Mouse (Mus musculus) kidney, adult 11 months (tissue): ENCODE data around the gene Nme2.

ENCODE experiments used
- DNase-seq: peaks from one replicate; pipeline ENCODE4 v3.0.0; 2022

The Nme2 gene

GRCm38 (mm10) chr11:93956159-93956558 is at the start of gene Nme2:
Gene Nme2 (minus strand): TSS chr11:93956259.
- no peak for DNase-seq

- DNase-seq: no peak
Measured at GRCm38 (mm10) chr11:94003346-94003745, 47.3 kb upstream of the Nme2 start.

- DNase-seq: no peak
Measured at GRCm38 (mm10) chr11:93999276-93999675, 43.2 kb upstream of the Nme2 start.

- peak; percentile 93 for DNase-seq
Measured at GRCm38 (mm10) chr11:93997141-93997775, 41.2 kb upstream of the Nme2 start.

GRCm38 (mm10) chr11:93996306-93997140 is 40.5 kb upstream of the Nme2 start:
- peak; percentile 65 for DNase-seq

- peak; percentile 94 for DNase-seq
Measured at GRCm38 (mm10) chr11:93995720-93996305, 39.8 kb upstream of the Nme2 start, which contains the start of gene Spag9. Gene Spag9 (plus strand): TSS chr11:93996091.

GRCm38 (mm10) chr11:93995111-93995719 is 39.2 kb upstream of the Nme2 start:
- peak; percentile 92 for DNase-seq

GRCm38 (mm10) chr11:93994531-93994930 is 38.5 kb upstream of the Nme2 start:
- DNase-seq: no peak

- peak; percentile 52 for DNase-seq
Measured at GRCm38 (mm10) chr11:93988328-93989062, 32.4 kb upstream of the Nme2 start.

- DNase-seq: peak; percentile 23
Measured at GRCm38 (mm10) chr11:93987625-93988327, 31.7 kb upstream of the Nme2 start.

- no peak for DNase-seq
Measured at GRCm38 (mm10) chr11:93987026-93987425, 31.0 kb upstream of the Nme2 start.

- DNase-seq: no peak
Measured at GRCm38 (mm10) chr11:93986298-93986697, 30.2 kb upstream of the Nme2 start.

GRCm38 (mm10) chr11:93985265-93985664 is 29.2 kb upstream of the Nme2 start:
- no peak for DNase-seq

- DNase-seq: no peak
Measured at GRCm38 (mm10) chr11:93984619-93985018, 28.6 kb upstream of the Nme2 start.

GRCm38 (mm10) chr11:93979502-93980049 is 23.5 kb upstream of the Nme2 start:
- DNase-seq: no peak

- no peak for DNase-seq
Measured at GRCm38 (mm10) chr11:93972951-93973350, 16.9 kb upstream of the Nme2 start.

GRCm38 (mm10) chr11:93969799-93970198 is 13.7 kb upstream of the Nme2 start:
- no peak for DNase-seq

GRCm38 (mm10) chr11:93969171-93969570 is 13.1 kb upstream of the Nme2 start:
- DNase-seq: no peak

GRCm38 (mm10) chr11:93968848-93969128 is 12.7 kb upstream of the Nme2 start:
- DNase-seq: no peak

GRCm38 (mm10) chr11:93968005-93968847 is 12.2 kb upstream of the Nme2 start, which contains the start of the genes Gm20390 and Nme1:
Gene Gm20390 (minus strand): TSS chr11:93968293.
Gene Nme1 (minus strand): TSS chr11:93968521.
- DNase-seq: peak; percentile 96

GRCm38 (mm10) chr11:93967381-93967780 is 11.3 kb upstream of the Nme2 start:
- no peak for DNase-seq
